ENCODE assay signal across 22 mouse cellular contexts in the genomic region with DNA sequence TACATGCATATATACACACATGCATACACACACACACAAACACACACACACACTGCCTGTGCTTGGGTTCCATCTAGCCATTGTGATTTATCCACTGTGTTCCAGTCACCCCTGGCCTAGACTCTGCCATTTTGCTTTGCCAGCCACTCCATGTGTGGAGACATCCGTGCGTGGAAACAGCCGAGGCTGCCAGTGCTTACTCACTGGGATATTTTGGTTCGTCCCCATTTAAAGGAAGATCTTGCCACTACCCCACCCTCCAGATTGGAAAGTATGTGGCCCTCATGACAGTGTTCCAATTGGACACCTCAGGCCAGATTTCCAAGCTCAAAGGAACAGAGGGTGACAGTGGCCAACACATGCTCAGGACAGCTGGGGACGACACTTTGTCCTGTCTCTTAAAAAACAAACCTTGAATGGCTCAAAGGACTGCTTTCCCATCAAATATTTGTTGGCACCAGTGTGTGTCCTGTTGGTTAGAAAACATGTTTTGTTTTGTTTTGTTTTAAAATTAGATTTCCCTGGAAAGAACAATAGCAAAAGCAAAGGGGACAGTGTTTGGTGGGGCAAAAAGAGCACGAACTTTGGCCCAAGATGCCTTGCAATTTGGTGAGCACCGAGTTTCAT.
A peak's percentile ranks its signal among the peaks of the same experiment; 100 is the strongest.
DNase-seq lines count a peak whose midpoint lies in the region; ATAC-seq and TF ChIP-seq lines count a peak whose summit lies in the region.
"Had no signal": no experiment of that assay in that cellular context is flagged by ENCODE, and none has a peak within 500 bp of the region (broad histone marks: within the 10 kb centered on the region; RNA-seq: fewer than 3 reads in every experiment).

No protein-coding gene starts in this region.

- no peaks in the 10 kb centered on the region for H3K4me1 ChIP-seq in kidney, adult 2 months (ENCODE audit: control insufficient read depth, insufficient read depth, low read length)
- H3K4me1 ChIP-seq in midbrain, embryonic 11.5 days (ENCODE audit: control insufficient read depth, insufficient read depth, low read length) = peaks cover 3% of the 10 kb centered on the region; the same call in 1 of the 2 replicates
- H3K4me1 ChIP-seq in midbrain, embryonic 16.5 days (ENCODE audit: control insufficient read depth, insufficient read depth, low read length) = 0 out of 2 replicates have a peak, but pooled peaks cover 2% of the 10 kb centered on the region
- H3K4me1 ChIP-seq: embryonic facial prominence, embryonic 15.5 days; forebrain, embryonic 10.5 days; heart, embryonic 10.5 days; intestine, embryonic 15.5 days had no signal

- H3K4me2 ChIP-seq in midbrain, embryonic 11.5 days = no peak overlapping the region
- H3K4me2 ChIP-seq in midbrain, embryonic 16.5 days (ENCODE audit: low read length) = no peak overlapping the region
- H3K4me2 ChIP-seq: embryonic facial prominence, embryonic 15.5 days; hindbrain, embryonic 14.5 days; intestine, embryonic 15.5 days had no signal

- no peak for TF ChIP-seq CTCF in gastrocnemius, adult 2 months (IDR thresholded peaks at IDR 0.05)
- no peak for TF ChIP-seq CTCF in kidney, adult 2 months (conservative IDR thresholded peaks at IDR 0.05; ENCODE audit: insufficient read depth, insufficient read length, low read depth, low read length)

- no peaks in the 10 kb centered on the region for H3K9me3 ChIP-seq in midbrain, embryonic 11.5 days (ENCODE audit: control insufficient read depth, low read length)
- H3K9me3 ChIP-seq in midbrain, embryonic 16.5 days (replicated peaks; ENCODE audit: control insufficient read depth, low read length, poor library complexity, severe bottlenecking) = no peaks in the 10 kb centered on the region
- H3K9me3 ChIP-seq: embryonic facial prominence, embryonic 15.5 days; forebrain, embryonic 10.5 days; heart, embryonic 10.5 days; intestine, embryonic 15.5 days had no signal

- H3K36me3 ChIP-seq in kidney, adult 2 months (ENCODE audit: control insufficient read depth, insufficient read depth, low read length) = no peaks in the 10 kb centered on the region
- no peaks in the 10 kb centered on the region for H3K36me3 ChIP-seq in midbrain, embryonic 11.5 days (ENCODE audit: control insufficient read depth, insufficient read depth, low read length)
- no peaks in the 10 kb centered on the region for H3K36me3 ChIP-seq in midbrain, embryonic 16.5 days (ENCODE audit: control insufficient read depth, insufficient read depth, low read length)
- H3K36me3 ChIP-seq: embryonic facial prominence, embryonic 15.5 days; forebrain, embryonic 10.5 days; heart, embryonic 10.5 days; hindbrain, embryonic 10.5 days; intestine, embryonic 15.5 days had no signal

- ATAC-seq in midbrain, embryonic 11.5 days (ENCODE audit: low FRiP score) = no peak
- ATAC-seq in midbrain, embryonic 16.5 days = no peak
- ATAC-seq: activated CD4-positive, CD25-positive, alpha-beta regulatory T cell, adult 4 months; forebrain, embryonic 14.5 days; intestine, embryonic 15.5 days; Patski had no signal

- H3K27me3 ChIP-seq in kidney, adult 2 months (replicated peaks; ENCODE audit: control insufficient read depth, insufficient read depth, low read length) = no peaks in the 10 kb centered on the region
- no peaks in the 10 kb centered on the region for H3K27me3 ChIP-seq in midbrain, embryonic 11.5 days (ENCODE audit: control insufficient read depth, insufficient read depth, low read length)
- H3K27me3 ChIP-seq in midbrain, embryonic 16.5 days (ENCODE audit: control insufficient read depth, insufficient read depth, low read depth, low read length) = no peaks in the 10 kb centered on the region
- H3K27me3 ChIP-seq: CH12.LX; embryonic facial prominence, embryonic 15.5 days; intestine, embryonic 15.5 days; Patski had no signal

- DNase-seq in gastrocnemius, adult 2 months = peak; percentile 53
- no peak for DNase-seq in gastrocnemius, postnatal 4 days (ENCODE audit: low spot score in 2 of 2)
- peak; percentile 10 for DNase-seq in kidney, adult 2 months
- no peak for DNase-seq in kidney, adult 11 months
- peak; percentile 37 for DNase-seq in midbrain, embryonic 11.5 days (ENCODE audit: low spot score, missing footprints)
- peak; percentile 14 for DNase-seq in skeletal muscle tissue, adult 2 months (ENCODE audit: low read depth, low spot score)
- DNase-seq: adrenal gland, postnatal 25 days; cerebellum, adult 2 months; cerebellum, postnatal 10 days; embryo, embryonic 11 days had no signal

- H3K4me3 ChIP-seq in gastrocnemius, adult 2 months = no peak overlapping the region
- no peak overlapping the region for H3K4me3 ChIP-seq in kidney, adult 2 months (ENCODE audit: insufficient read depth, low read depth, low read length)
- no peak overlapping the region for H3K4me3 ChIP-seq in midbrain, embryonic 11.5 days (ENCODE audit: low read depth, low read length)
- no peak overlapping the region for H3K4me3 ChIP-seq in midbrain, embryonic 16.5 days (ENCODE audit: low read depth, low read length)
- H3K4me3 ChIP-seq: embryonic facial prominence, embryonic 15.5 days; erythroblast, embryonic 14.5 days; forebrain, embryonic 10.5 days; heart, embryonic 10.5 days; hindbrain, embryonic 10.5 days; intestine, embryonic 15.5 days had no signal

- no peak overlapping the region for H3K27ac ChIP-seq in gastrocnemius, adult 2 months
- H3K27ac ChIP-seq in kidney, adult 2 months (ENCODE audit: insufficient read depth, low read depth, low read length) = no peak overlapping the region
- H3K27ac ChIP-seq in midbrain, embryonic 11.5 days (ENCODE audit: low read depth, low read length) = no peak overlapping the region
- no peak overlapping the region for H3K27ac ChIP-seq in midbrain, embryonic 16.5 days (ENCODE audit: low read length)
- H3K27ac ChIP-seq: embryonic facial prominence, embryonic 15.5 days; forebrain, embryonic 10.5 days; heart, embryonic 10.5 days; hindbrain, embryonic 10.5 days; hindbrain, embryonic 14.5 days; intestine, embryonic 15.5 days had no signal

- intact Hi-C loops in gastrocnemius, adult 2 months (cut with DNase I) = no loop called here

- TF ChIP-seq POLR2A in kidney, adult 2 months (IDR thresholded peaks at IDR 0.05; ENCODE audit: low read depth, low read length) = no peak

- 68% methylated on average over 7 of the region's 7 CpGs for WGBS in kidney, adult 2 months
- WGBS in midbrain, embryonic 11.5 days = 87% methylated on average over 7 of the region's 7 CpGs
- WGBS in midbrain, embryonic 16.5 days = 87% methylated on average over 7 of the region's 7 CpGs

- H3K9ac ChIP-seq in midbrain, embryonic 11.5 days (ENCODE audit: low read length) = no peak overlapping the region
- no peak overlapping the region for H3K9ac ChIP-seq in midbrain, embryonic 16.5 days (ENCODE audit: low read depth, low read length)
- H3K9ac ChIP-seq: embryonic facial prominence, embryonic 15.5 days; hindbrain, embryonic 14.5 days; intestine, embryonic 15.5 days had no signal

Comparison
In these comparisons a context has a peak if more than half of its experiments do, and no peak if none do; other contexts are left out.
1. DNase-seq: peak in gastrocnemius, adult 2 months (single experiment), kidney, adult 2 months (single experiment), midbrain, embryonic 11.5 days (single experiment) and skeletal muscle tissue, adult 2 months (single experiment); none in gastrocnemius, postnatal 4 days (0 of 2) and kidney, adult 11 months (single experiment).